Mouse (Mus musculus) kidney, postnatal 0 days (tissue): ENCODE results near the gene Kcnj13. TPM values are rescaled to one million over a fixed set of nuclear protein-coding genes. Genes with fewer than 3 reads are reported as not detected.

ENCODE experiments used
- ATAC-seq: fragments of 200-750 bp; cut with Nextera tagmentation; replicated peaks from 2 replicates; pipeline ENCODE4 v1.8.0; 2017; ENCODE audit warnings: low read depth, moderate number of reproducible peaks, moderate TSS enrichment, moderate library complexity; ENCODE audit not compliant: low FRiP score
- DNase-seq: peaks from one replicate; pipeline ENCODE4 v3.0.0-alpha.2; 2016; ENCODE audit warnings: low spot score
- H3K27ac ChIP-seq: fragments of 300-500 bp; sonication (generic); 2 replicates; pipeline ENCODE4 v1.5.1; 2014; ENCODE audit warnings: mild to moderate bottlenecking
- H3K27me3 ChIP-seq: fragments of 300-500 bp; sonication (generic); 2 replicates; pipeline ENCODE4 v1.6.1; 2014; ENCODE audit warnings: low read length, mixed read lengths; ENCODE audit not compliant: insufficient read depth
- H3K36me3 ChIP-seq: fragments of 300-500 bp; sonication (generic); 2 replicates; pipeline ENCODE4 v1.6.1; 2014; ENCODE audit warnings: low read length, mixed read lengths; ENCODE audit not compliant: insufficient read depth
- H3K4me1 ChIP-seq: fragments of 300-500 bp; sonication (generic); replicated peaks from 2 replicates; pipeline ENCODE4 v1.6.1; 2014; ENCODE audit warnings: antibody characterized with exemption, low read length, mixed read lengths; ENCODE audit not compliant: insufficient read depth
- H3K4me2 ChIP-seq: fragments of 300-500 bp; sonication (generic); 2 replicates; pipeline ENCODE4 v1.6.1; 2014; ENCODE audit warnings: mild to moderate bottlenecking, low read length, moderate library complexity, mixed read lengths
- H3K4me3 ChIP-seq: fragments of 300-500 bp; sonication (generic); replicated peaks from 2 replicates; pipeline ENCODE4 v1.5.1; 2014; ENCODE audit warnings: low read depth, low read length
- H3K9ac ChIP-seq: fragments of 300-500 bp; sonication (generic); 2 replicates; pipeline ENCODE4 v1.6.1; 2014; ENCODE audit warnings: low read depth, low read length
- H3K9me3 ChIP-seq: fragments of 300-500 bp; sonication (generic); replicated peaks from 2 replicates; pipeline ENCODE4 v1.6.1; 2016; ENCODE audit warnings: low read length, inconsistent platforms, mixed read lengths
- CTCF ChIP-seq: IDR thresholded peaks from 2 replicates; pipeline ENCODE4 v1.5.1; 2016; ENCODE audit warnings: antibody characterized with exemption, low read depth, mild to moderate bottlenecking, moderate library complexity
- WGBS: fragments of 180-500 bp; shearing (Covaris S2); extraction: QIAGEN DNeasy Blood & Tissue Kit; methylation state at CpG from one replicate; pipeline ENCODE4 v1.1.7; 2014; 5-methylcytosine and 5-hydroxymethylcytosine counted together
- polyA plus RNA-seq: library from polyadenylated mRNA; unstranded; fragments of >200 nt; fragmentation: Nextera tagmentation; extraction: Ambion mirVana; gene quantifications from 2 replicates; pipeline ENCODE4 v1.2.1, GENCODE M21; 2015

Gene Kcnj13
- polyA plus RNA-seq, 1 experiment from 2014 or later: 1.6 TPM

DNA sequence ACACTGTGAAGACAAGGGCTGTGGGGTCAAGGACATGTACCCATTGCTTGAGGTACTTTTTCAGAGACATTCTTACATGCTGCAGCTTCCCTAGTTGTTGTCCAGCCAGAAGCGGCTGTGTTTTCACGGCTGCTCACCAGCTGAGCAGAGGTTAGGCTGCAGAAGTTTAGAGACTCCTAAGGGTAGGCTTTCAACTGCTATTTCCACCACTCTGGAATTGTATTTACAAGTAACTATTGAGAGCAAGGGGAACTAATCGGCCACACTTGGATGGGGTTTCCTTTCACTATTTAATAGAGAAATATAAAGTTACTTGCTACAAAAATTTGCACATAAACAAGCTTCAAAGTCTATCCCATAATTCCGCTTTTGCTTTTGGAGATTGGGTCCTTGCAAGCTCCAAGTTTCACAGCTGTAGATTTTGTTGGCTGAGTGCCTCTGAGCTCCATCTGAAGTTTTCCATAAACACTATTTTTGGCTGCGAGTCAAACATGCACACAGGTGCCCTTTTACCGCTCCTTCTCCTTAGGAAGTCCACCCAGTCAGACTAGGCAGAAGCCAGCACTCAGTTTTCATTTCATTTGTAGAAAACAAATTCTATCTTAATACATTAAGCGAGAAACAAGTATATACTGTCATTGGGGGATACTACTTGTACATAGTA, 2.5 kb upstream of the Kcnj13 start:
- H3K4me2 ChIP-seq: no peak overlapping the region
- peak; percentile 25 for DNase-seq
- WGBS: 68% methylated on average over 7 of the region's 7 CpGs
- no peak overlapping the region for H3K4me3 ChIP-seq
- H3K36me3 ChIP-seq: no peaks in the 10 kb centered on the region
- no peak overlapping the region for H3K27ac ChIP-seq
- no peak overlapping the region for H3K9ac ChIP-seq
- no peak for ATAC-seq
- H3K9me3 ChIP-seq: no peaks in the 10 kb centered on the region
- H3K4me1 ChIP-seq: no peaks in the 10 kb centered on the region
- H3K27me3 ChIP-seq: no peaks in the 10 kb centered on the region
- TF ChIP-seq CTCF: no peak

DNA sequence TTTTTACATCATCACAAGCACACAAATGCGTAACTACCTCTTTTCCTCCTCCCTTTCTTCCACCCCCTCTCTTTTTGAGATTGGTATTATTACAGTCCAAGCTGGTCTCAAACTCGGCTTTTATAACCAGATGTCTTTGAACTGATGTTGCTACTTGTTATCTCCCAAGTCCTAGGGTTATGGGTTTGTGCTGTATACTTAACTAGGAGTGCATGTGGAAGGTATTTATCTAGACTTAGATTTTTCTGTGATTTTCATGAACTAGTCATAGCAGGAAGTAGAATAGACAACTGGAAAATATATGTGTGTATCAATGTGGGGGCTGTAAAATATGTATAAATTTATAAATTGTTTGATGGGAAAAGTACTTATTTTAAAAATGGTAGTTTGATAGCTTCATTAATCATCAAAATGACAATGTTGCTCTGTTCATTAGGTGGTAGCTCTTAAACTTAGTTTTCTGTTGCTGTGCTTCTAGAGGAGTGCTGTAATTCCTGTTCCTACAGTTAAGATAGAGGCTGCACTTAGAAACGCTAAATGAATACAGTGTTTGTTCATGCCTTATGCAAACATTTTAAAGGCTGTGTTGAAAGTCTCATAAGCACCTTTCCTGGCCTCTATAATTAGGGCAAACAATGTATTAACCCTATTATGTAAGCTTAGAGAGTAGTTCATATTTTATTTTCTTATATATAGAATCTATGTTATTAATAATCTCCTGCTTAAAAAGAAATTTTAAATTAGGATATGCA, 909 bp downstream of the Kcnj13 start:
- no peak overlapping the region for H3K27ac ChIP-seq
- 80% methylated on average over 3 of the region's 3 CpGs for WGBS

DNA sequence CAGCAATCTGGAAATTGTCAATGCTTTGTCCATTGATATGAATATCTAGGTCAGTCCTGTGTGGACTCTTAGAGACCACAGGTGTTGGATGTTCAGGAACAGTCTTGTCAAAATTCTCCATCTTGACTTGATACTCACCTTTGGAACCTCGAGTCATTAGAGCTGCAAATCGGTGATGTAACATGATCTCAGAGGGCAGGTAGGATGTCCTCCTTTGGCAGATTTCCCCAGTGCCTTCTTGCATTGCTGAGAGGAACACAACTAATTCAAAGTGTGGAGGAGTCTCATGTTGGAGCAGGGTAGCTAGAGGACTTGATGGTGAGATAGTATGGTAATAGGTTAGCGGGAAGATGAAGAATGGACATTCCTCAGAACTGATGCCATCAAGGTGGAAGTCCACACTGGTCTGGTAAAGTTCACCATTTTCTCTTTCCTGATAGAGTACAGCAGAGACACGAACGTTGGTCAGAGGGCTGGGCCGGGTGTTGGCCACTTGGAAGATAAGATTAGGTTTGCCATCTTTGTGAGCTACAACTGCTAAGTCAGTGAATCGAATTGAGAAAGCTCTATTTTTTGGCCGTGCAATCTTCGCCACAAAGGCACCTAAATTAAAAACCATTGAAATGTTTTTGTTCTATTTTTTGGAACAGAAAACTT, 8.0 kb downstream of the Kcnj13 start:
- no peak for ATAC-seq

More for the DNA sequence above, 909 bp downstream of the Kcnj13 start:
- TF ChIP-seq CTCF: no peak
- ATAC-seq: no peak
- Histone ChIP-seq H3K27me3 (no peaks in the 10 kb centered on the region), H3K4me2 (no peak overlapping the region), H3K9me3 (no peaks in the 10 kb centered on the region), H3K4me1 (no peaks in the 10 kb centered on the region), H3K4me3 (no peak overlapping the region), H3K36me3 (peaks cover 9% of the 10 kb centered on the region; the same call in 1 of the 2 replicates), H3K9ac (no peak overlapping the region)
- DNase-seq: no peak

DNA sequence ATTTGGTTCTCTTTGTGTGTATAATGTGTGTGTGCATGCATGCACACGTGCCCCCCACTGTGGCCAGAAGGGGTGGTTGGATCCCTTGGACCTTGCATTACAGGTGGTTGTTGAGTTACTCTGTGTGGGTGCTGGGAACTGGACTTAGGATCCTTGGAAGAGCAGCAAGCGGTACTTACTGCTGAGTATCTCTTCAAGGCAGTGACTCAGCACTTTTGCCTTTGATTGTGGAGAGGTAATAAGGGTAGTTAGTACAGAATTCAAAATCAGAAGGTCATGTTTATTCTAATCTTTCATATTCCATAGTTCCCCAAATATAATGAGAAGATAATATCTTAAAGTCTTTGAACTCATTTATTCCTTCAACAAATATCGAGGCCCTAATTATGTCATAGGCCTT, 13.4 kb downstream of the Kcnj13 start:
- Histone ChIP-seq H3K9ac (no peak overlapping the region), H3K4me3 (no peak overlapping the region), H3K4me2 (no peak overlapping the region), H3K9me3 (no peaks in the 10 kb centered on the region), H3K4me1 (0 out of 2 replicates have a peak, but pooled peaks cover 5% of the 10 kb centered on the region), H3K27me3 (no peaks in the 10 kb centered on the region), H3K27ac (no peak overlapping the region), H3K36me3 (peaks cover 13% of the 10 kb centered on the region; the same call in 1 of the 2 replicates)
- no peak for DNase-seq
- ATAC-seq: no peak
- WGBS: 95% methylated on average over 3 of the region's 3 CpGs
- TF ChIP-seq CTCF: no peak

More for the DNA sequence above, 8.0 kb downstream of the Kcnj13 start:
- Histone ChIP-seq H3K27ac (no peak overlapping the region), H3K4me3 (no peak overlapping the region), H3K27me3 (no peaks in the 10 kb centered on the region), H3K9ac (no peak overlapping the region), H3K4me1 (no peaks in the 10 kb centered on the region), H3K9me3 (no peaks in the 10 kb centered on the region), H3K36me3 (peaks cover 16% of the 10 kb centered on the region; the same call in 1 of the 2 replicates), H3K4me2 (no peak overlapping the region)
- TF ChIP-seq CTCF: no peak
- WGBS: 87% methylated on average over 9 of the region's 9 CpGs
- no peak for DNase-seq

DNA sequence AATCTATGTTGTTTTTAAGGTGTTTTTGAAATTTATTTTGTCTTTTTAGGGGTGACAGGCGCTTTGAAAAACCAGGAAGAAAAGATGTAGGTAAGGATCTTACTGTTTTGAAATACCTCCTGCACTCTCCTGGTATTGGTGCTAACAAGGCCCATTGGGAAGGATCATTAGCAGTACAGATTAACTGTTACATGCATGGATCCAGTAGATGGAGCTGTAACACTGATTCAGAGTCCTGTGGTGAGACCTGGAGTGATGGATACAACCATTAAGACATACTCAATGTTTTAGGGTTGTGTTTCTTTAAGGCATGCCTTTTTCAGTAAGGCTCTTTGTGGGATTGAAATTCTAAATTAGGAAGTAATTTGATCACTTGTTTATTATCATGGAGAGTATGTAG, 14.6 kb downstream of the Kcnj13 start:
- no peak overlapping the region for H3K4me2 ChIP-seq
- H3K4me3 ChIP-seq: no peak overlapping the region
- H3K27ac ChIP-seq: no peak overlapping the region
- no peaks in the 10 kb centered on the region for H3K27me3 ChIP-seq
- no peak overlapping the region for H3K9ac ChIP-seq
- H3K36me3 ChIP-seq: peaks cover 13% of the 10 kb centered on the region; the same call in 1 of the 2 replicates
- H3K4me1 ChIP-seq: 0 out of 2 replicates have a peak, but pooled peaks cover 5% of the 10 kb centered on the region
- TF ChIP-seq CTCF: peak; percentile 56
- 97% methylated on average over 1 of the region's 1 CpGs for WGBS
- no peaks in the 10 kb centered on the region for H3K9me3 ChIP-seq
- ATAC-seq (no peak), DNase-seq (peak; percentile 34)

DNA sequence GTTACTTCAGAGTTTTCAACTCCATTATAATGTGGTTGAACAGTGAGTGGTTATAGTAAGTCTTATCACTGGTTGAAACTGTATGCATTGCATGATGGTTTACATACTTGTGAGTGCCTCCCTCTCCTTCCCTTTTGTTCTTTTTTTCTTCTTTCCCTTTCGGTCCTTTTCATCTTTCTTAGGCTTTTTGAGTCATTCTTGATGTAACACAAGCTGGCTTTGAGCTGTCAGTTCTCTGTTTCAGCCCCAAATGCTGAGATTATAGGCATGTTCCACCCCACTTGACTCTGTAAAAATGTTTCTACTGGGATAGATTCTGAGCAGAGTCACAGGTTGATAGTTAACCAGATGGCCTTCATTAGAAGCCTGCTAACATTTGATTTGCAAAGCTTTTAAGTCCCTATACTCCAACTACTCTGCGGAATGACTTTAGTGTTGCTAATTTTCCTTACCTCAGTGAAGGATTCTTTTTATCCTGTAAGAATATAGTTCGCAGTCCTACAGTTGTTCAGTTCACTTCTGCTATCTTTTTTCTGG, 16.4 kb downstream of the Kcnj13 start:
- Histone ChIP-seq H3K9ac (no peak overlapping the region), H3K9me3 (no peaks in the 10 kb centered on the region), H3K27ac (no peak overlapping the region), H3K27me3 (no peaks in the 10 kb centered on the region), H3K4me1 (0 out of 2 replicates have a peak, but pooled peaks cover 5% of the 10 kb centered on the region), H3K4me3 (no peak overlapping the region), H3K4me2 (no peak overlapping the region), H3K36me3 (peaks cover 18% of the 10 kb centered on the region)
- TF ChIP-seq CTCF: no peak
- no peak for DNase-seq
- no peak for ATAC-seq
- 82% methylated on average over 3 of the region's 3 CpGs for WGBS
